Mouse (Mus musculus) midbrain, embryonic 14.5 days (tissue): ENCODE results near the gene Surf1. TPM values are rescaled to one million over a fixed set of nuclear protein-coding genes. Genes with fewer than 3 reads are reported as not detected.
"Not testable (repeated sequence)": the region's sequence is repeated elsewhere in the genome, so short reads cannot be mapped to it uniquely, and the experiment has no call there.

Source experiments
- ATAC-seq: fragments of 200-750 bp; cut with Nextera tagmentation; 2 replicates; pipeline ENCODE4 v1.8.0; 2017; ENCODE audit warnings: moderate number of reproducible peaks, moderate library complexity; ENCODE audit not compliant: low FRiP score, low TSS enrichment
- DNase-seq: peaks from one replicate; pipeline ENCODE4 v3.0.0-alpha.2; 2015
- H3K27ac ChIP-seq: fragments of 300-500 bp; sonication (generic); replicated peaks from 2 replicates; pipeline ENCODE4 v1.5.1; 2014; ENCODE audit warnings: mild to moderate bottlenecking, low read depth, low read length, moderate library complexity
- H3K27me3 ChIP-seq: fragments of 300-500 bp; sonication (generic); 2 replicates; pipeline ENCODE4 v1.6.1; 2014; ENCODE audit warnings: low read length, control low read depth, mixed read lengths; ENCODE audit not compliant: control insufficient read depth, insufficient read depth
- H3K36me3 ChIP-seq: fragments of 300-500 bp; sonication (generic); 2 replicates; pipeline ENCODE4 v1.6.1; 2014; ENCODE audit warnings: low read length, control low read depth; ENCODE audit not compliant: control insufficient read depth, insufficient read depth
- H3K4me1 ChIP-seq: fragments of 300-500 bp; sonication (generic); 2 replicates; pipeline ENCODE4 v1.6.1; 2014; ENCODE audit warnings: mild to moderate bottlenecking, antibody characterized with exemption, low read length, control low read depth; ENCODE audit not compliant: control insufficient read depth, insufficient read depth
- H3K4me2 ChIP-seq: fragments of 300-500 bp; sonication (generic); 2 replicates; pipeline ENCODE4 v1.6.1; 2014; ENCODE audit warnings: mild to moderate bottlenecking, low read length, moderate library complexity
- H3K4me3 ChIP-seq: fragments of 300-500 bp; sonication (generic); replicated peaks from 2 replicates; pipeline ENCODE4 v1.5.1; 2014; ENCODE audit warnings: low read depth, low read length
- H3K9ac ChIP-seq: fragments of 300-500 bp; sonication (generic); replicated peaks from 2 replicates; pipeline ENCODE4 v1.6.1; 2014; ENCODE audit warnings: mild to moderate bottlenecking, low read length, moderate library complexity
- H3K9me3 ChIP-seq: fragments of 300-500 bp; sonication (generic); 2 replicates; pipeline ENCODE4 v1.6.1; 2016; ENCODE audit warnings: low read length, control low read depth, mixed read lengths; ENCODE audit not compliant: control insufficient read depth
- WGBS: fragments of 180-500 bp; shearing (Covaris S2); extraction: QIAGEN DNeasy Blood & Tissue Kit; methylation state at CpG from one replicate; pipeline ENCODE4 v1.1.7; 2014; 5-methylcytosine and 5-hydroxymethylcytosine counted together
- polyA plus RNA-seq: library from polyadenylated mRNA; unstranded; fragments of >200 nt; fragmentation: Nextera tagmentation; extraction: Ambion mirVana; gene quantifications from 2 replicates; pipeline ENCODE4 v1.2.1, GENCODE M21; 2014

Surf1 gene
- polyA plus RNA-seq, 1 experiment from 2014 or later, result 69.4 TPM

DNA sequence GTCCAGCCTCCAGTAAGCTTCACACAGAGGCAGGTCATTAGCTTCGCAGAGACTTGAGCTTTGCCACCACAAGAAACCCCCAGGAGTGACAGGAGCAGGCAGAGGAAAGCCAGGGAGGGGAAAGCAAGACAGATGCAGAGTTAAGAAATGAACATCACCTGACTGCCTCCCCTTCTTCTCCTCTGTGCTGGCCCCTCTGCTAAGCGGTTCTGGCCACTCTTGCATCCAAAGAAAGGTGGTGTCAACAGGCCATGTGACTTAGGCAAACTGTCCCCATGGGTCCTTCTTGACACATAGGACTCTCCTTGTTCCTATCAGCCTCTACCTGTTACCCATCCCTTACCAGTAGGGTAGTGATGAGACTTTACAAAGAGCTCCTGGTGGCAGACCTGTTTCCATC lies 10.4 kb downstream of the Surf1 start:
- 93% methylated on average over 2 of the region's 2 CpGs for WGBS
- Histone ChIP-seq H3K4me1 (peaks cover 34% of the 10 kb centered on the region), H3K36me3 (peaks cover 45% of the 10 kb centered on the region), H3K4me2 (no peak overlapping the region), H3K27me3 (no peaks in the 10 kb centered on the region), H3K9ac (no peak overlapping the region), H3K4me3 (no peak overlapping the region), H3K27ac (no peak overlapping the region), H3K9me3 (no peaks in the 10 kb centered on the region)
- DNase-seq, result no peak
- no peak for ATAC-seq

DNA sequence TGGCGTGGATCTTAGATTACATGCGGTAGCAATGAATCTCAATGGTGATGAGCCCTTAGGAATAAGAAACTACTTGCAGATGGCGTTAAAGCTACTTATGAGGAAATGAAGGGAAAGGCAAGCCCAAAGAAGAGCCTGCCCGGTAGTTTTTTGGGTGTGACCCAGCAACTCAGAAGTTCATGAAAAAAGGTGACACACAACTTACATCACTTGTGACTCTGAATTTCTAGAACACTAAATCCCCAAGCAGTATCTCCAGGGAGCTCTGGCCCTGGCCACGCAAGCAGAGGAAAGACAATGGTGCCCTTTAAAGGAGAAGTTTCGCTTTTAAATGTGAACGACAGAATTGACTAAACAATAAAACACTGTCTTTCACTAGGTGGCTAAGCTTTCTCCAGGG lies 13.0 kb downstream of the Surf1 start:
- peaks cover 18% of the 10 kb centered on the region for H3K4me1 ChIP-seq
- no peaks in the 10 kb centered on the region for H3K9me3 ChIP-seq
- peak overlapping the region; percentile 86 for H3K27ac ChIP-seq
- peaks cover 59% of the 10 kb centered on the region for H3K36me3 ChIP-seq
- H3K9ac ChIP-seq, result peak overlapping the region; percentile 69
- peak overlapping the region; percentile 88 for H3K4me3 ChIP-seq
- ATAC-seq (no peak), DNase-seq (no peak)
- WGBS, result 10% methylated on average over 7 of the region's 7 CpGs
- H3K27me3 ChIP-seq, result no peaks in the 10 kb centered on the region
- H3K4me2 ChIP-seq, result peak overlapping the region; percentile 86

DNA sequence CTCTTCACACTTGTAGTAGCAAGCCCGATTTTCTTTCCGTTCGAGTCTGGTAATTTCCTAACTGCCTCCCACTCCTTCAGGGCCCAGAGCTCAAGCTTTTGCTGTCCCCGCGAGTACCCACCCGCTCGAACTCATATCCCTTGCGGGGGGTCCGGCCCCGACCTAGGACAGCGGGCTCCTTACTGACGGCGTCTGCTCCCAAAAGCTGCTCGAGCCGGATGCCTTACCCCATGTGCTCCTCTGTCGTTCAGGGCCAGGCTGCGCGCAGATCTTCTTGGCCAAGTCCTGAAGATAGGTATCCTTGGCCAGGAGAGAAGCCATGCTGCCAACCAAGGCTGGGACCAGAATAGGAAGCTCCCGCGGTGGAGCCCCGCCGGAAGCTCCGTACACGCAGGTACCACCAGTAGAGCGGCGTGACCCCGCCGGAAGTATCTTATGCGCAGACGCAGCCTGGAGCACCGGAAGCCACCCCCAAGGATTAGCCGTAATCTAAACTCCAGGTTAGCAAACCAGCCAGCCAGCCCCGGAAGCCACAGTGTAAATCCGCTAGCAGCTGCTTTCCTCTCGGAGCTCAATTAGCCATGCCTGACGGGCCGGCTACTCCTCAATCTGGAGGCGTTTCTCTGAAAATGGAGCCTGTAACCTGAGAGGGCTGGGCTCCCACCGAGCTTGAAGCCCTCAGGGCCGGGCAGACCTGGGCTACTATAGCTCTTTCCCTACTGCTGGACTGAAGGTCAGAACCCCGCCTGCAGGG lies 13.7 kb downstream of the Surf1 start, which contains the start of gene Surf6:
Surf6 (minus strand) TSS at position 413 of the 754 bp plus-strand sequence.
- under 1% methylated on average over 41 of the region's 41 CpGs for WGBS
- Histone ChIP-seq H3K9me3 (no peaks in the 10 kb centered on the region), H3K4me1 (peaks cover 18% of the 10 kb centered on the region), H3K27ac (peak within 1 kb of the TSS; percentile 86), H3K27me3 (no peaks in the 10 kb centered on the region), H3K9ac (peak within 1 kb of the TSS; percentile 81), H3K36me3 (peaks cover 59% of the 10 kb centered on the region), H3K4me2 (peak within 1 kb of the TSS; percentile 86), H3K4me3 (peak within 1 kb of the TSS; percentile 88)
- DNase-seq, result peak; percentile 98
- ATAC-seq, result peak; percentile 92

DNA sequence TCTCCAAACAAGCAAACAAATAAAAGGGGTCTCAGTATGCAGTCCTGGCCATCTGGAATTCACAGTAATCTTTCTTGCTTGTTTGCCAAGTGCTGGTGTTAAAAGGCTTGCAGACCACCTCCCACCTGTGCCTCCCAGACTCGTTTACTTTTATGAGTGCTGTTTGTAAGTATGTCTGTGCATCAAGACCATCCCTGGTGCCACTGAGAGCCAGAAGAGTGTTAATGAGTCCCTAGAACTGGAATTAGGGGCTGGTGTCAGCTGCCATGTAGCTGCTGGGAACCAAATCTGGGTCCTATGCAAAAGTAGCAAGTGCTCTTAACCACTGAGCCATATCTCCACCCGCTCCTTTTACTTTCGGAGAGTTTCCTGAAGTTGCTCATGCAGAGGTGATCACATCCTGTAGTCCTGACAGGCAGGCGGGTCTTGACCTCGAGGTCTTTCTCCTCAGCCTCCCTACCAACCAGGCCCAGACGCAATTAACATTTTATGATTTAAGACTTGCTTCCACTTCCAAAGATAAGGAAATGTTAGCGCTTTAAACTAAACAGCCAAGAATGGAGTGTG lies 14.4 kb downstream of the Surf1 start:
- Histone ChIP-seq H3K4me2 (peak overlapping the region; percentile 86), H3K27me3 (no peaks in the 10 kb centered on the region), H3K9ac (peak overlapping the region; percentile 81), H3K9me3 (no peaks in the 10 kb centered on the region), H3K36me3 (peaks cover 59% of the 10 kb centered on the region), H3K4me1 (peaks cover 18% of the 10 kb centered on the region), H3K4me3 (peak overlapping the region; percentile 88), H3K27ac (peak overlapping the region; percentile 86; the same call in 1 of the 2 replicates)
- ATAC-seq (no peak), DNase-seq (no peak)
- WGBS, result 18% methylated on average over 7 of the region's 7 CpGs

DNA sequence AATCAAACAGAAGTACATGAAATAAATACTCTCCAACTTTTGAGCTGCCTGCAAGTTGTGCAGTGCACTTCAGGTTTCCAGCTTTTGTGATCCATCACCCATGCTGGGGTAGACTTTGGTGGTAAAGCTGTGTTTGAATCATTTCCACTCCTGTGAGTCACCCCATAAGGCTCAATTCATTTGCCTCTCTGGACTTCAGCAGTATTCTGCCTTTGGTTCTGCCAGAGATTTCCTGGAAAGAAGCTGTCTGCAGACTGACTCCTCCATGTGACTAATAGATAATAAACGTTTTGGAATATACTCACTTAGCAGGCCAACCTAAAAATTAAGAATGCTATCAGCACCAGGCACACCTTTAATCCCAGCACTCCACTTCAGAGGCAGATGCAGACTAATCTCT lies 15.6 kb downstream of the Surf1 start:
- Histone ChIP-seq H3K27me3 (no peaks in the 10 kb centered on the region), H3K4me1 (peaks cover 18% of the 10 kb centered on the region), H3K4me2 (no peak overlapping the region), H3K36me3 (peaks cover 58% of the 10 kb centered on the region), H3K9me3 (no peaks in the 10 kb centered on the region), H3K4me3 (no peak overlapping the region), H3K9ac (no peak overlapping the region), H3K27ac (no peak overlapping the region)
- DNase-seq (no peak), ATAC-seq (no peak)
- 79% methylated on average over 1 of the region's 1 CpGs for WGBS

DNA sequence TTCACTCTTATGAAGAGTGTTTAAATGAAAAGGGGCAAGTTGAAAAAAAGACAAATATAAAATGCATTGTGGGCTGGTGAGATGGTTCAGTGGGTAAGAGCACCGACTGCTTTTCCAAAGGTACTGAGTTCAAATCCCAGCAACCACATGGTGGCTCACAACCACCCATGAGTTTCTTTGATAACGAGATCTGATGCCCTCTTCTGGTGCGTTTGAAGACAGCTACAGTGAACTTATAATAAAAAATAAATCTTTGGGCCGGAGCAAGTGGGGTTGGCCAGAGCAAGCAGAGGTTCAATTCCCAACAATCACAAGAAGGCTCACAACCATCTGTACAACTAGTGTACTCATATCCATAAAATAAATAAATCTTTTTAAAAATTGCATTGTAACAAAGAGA lies 20.4 kb downstream of the Surf1 start:
- H3K4me2 ChIP-seq, result no peak overlapping the region
- H3K9me3 ChIP-seq, result no peaks in the 10 kb centered on the region
- no peak overlapping the region for H3K9ac ChIP-seq
- ATAC-seq, result no peak
- H3K27me3 ChIP-seq, result no peaks in the 10 kb centered on the region
- H3K27ac ChIP-seq, result no peak overlapping the region
- 96% methylated on average over 4 of the region's 4 CpGs for WGBS
- H3K4me1 ChIP-seq, result no peaks in the 10 kb centered on the region
- H3K36me3 ChIP-seq, result peaks cover 83% of the 10 kb centered on the region
- no peak overlapping the region for H3K4me3 ChIP-seq
- no peak for DNase-seq

DNA sequence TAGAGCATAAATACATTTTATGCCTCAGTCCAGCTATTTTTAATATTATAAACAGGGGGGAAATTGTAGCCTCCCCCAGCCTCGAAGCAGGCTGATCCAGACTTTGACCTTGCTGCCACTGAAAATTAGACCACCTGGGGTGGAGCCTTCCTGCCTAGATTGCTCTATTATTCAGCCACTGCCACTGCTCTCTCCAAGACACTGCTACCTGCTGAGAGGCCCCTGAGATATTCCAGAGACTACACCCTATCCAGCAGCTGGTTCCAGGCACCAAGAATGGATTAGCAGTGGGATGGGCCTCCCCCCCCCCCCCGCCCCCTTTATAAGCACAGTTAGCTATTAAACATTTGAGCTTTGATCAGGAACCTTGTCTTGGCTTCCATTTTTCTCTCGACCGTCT lies 30.2 kb downstream of the Surf1 start:
- WGBS, result 40% methylated on average over 4 of the region's 4 CpGs
- ATAC-seq, H3K4me2 ChIP-seq: not testable (repeated sequence)

DNA sequence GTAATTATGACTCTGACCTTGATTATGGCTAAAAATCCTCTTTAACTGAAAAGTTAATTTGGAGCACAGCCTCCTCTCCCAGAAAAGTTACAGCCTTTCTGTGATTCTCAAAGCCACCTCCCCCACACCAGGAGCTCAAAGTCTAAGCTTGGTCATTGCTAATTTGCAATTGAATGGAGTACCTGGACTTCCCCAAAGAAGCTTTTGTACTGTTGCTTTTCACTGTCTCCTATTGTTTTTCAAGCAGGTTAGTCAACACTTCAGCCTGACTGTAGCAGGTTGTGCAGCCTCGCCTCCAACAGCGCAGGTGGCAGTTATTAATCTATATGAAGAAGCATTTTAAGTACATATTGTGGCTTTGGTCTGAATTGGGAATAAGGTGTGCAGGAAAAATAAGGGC lies 30.8 kb downstream of the Surf1 start:
- not testable (repeated sequence) for DNase-seq, H3K4me3 ChIP-seq, H3K27me3 ChIP-seq, H3K9me3 ChIP-seq, H3K4me2 ChIP-seq, H3K27ac ChIP-seq, ATAC-seq, H3K9ac ChIP-seq, H3K4me1 ChIP-seq
- 67% methylated on average over 2 of the region's 2 CpGs for WGBS
- peaks cover 20% of the 10 kb centered on the region for H3K36me3 ChIP-seq

More for the DNA sequence above, 30.2 kb downstream of the Surf1 start:
- H3K36me3 ChIP-seq, result peaks cover 27% of the 10 kb centered on the region
- H3K9me3 ChIP-seq, H3K27me3 ChIP-seq, DNase-seq, H3K4me1 ChIP-seq, H3K4me3 ChIP-seq, H3K9ac ChIP-seq, H3K27ac ChIP-seq: not testable (repeated sequence)

DNA sequence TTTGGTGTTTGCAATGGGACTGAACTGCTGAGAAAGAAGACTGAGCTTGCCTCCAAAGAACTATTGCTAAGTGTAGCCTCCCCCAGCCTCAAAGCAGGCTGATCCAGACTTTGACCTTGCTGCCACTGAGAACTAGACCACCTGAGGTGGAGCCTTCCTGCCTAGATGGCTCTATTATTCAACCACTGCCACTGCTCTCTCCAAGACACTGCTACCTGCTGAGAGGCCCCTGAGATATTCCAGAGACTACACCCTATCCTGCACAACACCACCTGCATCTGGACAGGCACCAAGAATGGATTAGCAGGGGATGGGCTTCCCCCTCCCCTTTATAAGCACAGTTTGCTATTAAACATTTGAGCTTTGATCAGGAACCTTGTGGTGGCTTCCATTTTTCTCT lies 37.8 kb downstream of the Surf1 start:
- no peaks in the 10 kb centered on the region for H3K4me1 ChIP-seq
- no peak overlapping the region for H3K4me2 ChIP-seq
- no peaks in the 10 kb centered on the region for H3K36me3 ChIP-seq
- H3K9me3 ChIP-seq, result 0 out of 2 replicates have a peak, but pooled peaks cover 3% of the 10 kb centered on the region
- ATAC-seq (no peak), DNase-seq (no peak)
- no peak overlapping the region for H3K9ac ChIP-seq
- no peak overlapping the region for H3K27ac ChIP-seq
- no peak overlapping the region for H3K4me3 ChIP-seq
- no peaks in the 10 kb centered on the region for H3K27me3 ChIP-seq
